Mouse (Mus musculus) frontal cortex, adult (tissue): Measurements from ENCODE around the gene Rtp3.

Source experiments
- ATAC-seq: cut with Nextera tagmentation; 2 replicates; pipeline ENCODE4 v1.9.2; 2017; ENCODE audit warnings: mild to moderate bottlenecking, moderate library complexity, mixed read lengths; ENCODE audit not compliant: low TSS enrichment

Gene Rtp3

GRCm38 (mm10) chr9:110979411-110979810, 11.0 kb downstream of the Rtp3 start:
- no peak for ATAC-seq

GRCm38 (mm10) chr9:110965910-110966231, 24.5 kb downstream of the Rtp3 start:
- no peak for ATAC-seq

GRCm38 (mm10) chr9:110965062-110965909, 25.1 kb downstream of the Rtp3 start:
- no peak for ATAC-seq

GRCm38 (mm10) chr9:110963566-110964115, 26.7 kb downstream of the Rtp3 start:
- ATAC-seq: no peak

GRCm38 (mm10) chr9:110961386-110961785, 29.0 kb downstream of the Rtp3 start:
- no peak for ATAC-seq

- no peak for ATAC-seq
These were observed 29.9 kb downstream of the Rtp3 start for GRCm38 (mm10) chr9:110960230-110961149.

GRCm38 (mm10) chr9:110959669-110960068, 30.7 kb downstream of the Rtp3 start:
- ATAC-seq: no peak

GRCm38 (mm10) chr9:110955962-110956361, 34.4 kb downstream of the Rtp3 start:
- ATAC-seq: no peak

- ATAC-seq: no peak
These were observed 35.5 kb downstream of the Rtp3 start for GRCm38 (mm10) chr9:110954681-110955445.

- ATAC-seq: peak; percentile 81
These were observed 36.6 kb downstream of the Rtp3 start for GRCm38 (mm10) chr9:110953550-110954461.

- ATAC-seq: no peak
These were observed 37.3 kb downstream of the Rtp3 start for GRCm38 (mm10) chr9:110952931-110953549.

- ATAC-seq: no peak
These were observed 38.0 kb downstream of the Rtp3 start for GRCm38 (mm10) chr9:110952398-110952797.

- ATAC-seq: no peak
These were observed 38.5 kb downstream of the Rtp3 start for GRCm38 (mm10) chr9:110951866-110952265.

- ATAC-seq: no peak
These were observed 39.0 kb downstream of the Rtp3 start, which contains the start of gene Lrrc2 for GRCm38 (mm10) chr9:110951397-110951796. Lrrc2 (plus strand) TSS chr9:110951545.

GRCm38 (mm10) chr9:110950109-110950508, 40.3 kb downstream of the Rtp3 start:
- ATAC-seq: no peak

GRCm38 (mm10) chr9:110948813-110949310, 41.5 kb downstream of the Rtp3 start:
- no peak for ATAC-seq

GRCm38 (mm10) chr9:110947900-110948299, 42.5 kb downstream of the Rtp3 start:
- no peak for ATAC-seq

- no peak for ATAC-seq
These were observed 43.1 kb downstream of the Rtp3 start for GRCm38 (mm10) chr9:110947261-110947661.

- no peak for ATAC-seq
These were observed 43.8 kb downstream of the Rtp3 start for GRCm38 (mm10) chr9:110946548-110947044.

GRCm38 (mm10) chr9:110945926-110946325, 44.5 kb downstream of the Rtp3 start, which contains the start of gene Tdgf1:
Tdgf1 (minus strand) TSS chr9:110946158.
- ATAC-seq: no peak
